Mouse (Mus musculus): ENCODE data around the gene Mical2.

DNA sequence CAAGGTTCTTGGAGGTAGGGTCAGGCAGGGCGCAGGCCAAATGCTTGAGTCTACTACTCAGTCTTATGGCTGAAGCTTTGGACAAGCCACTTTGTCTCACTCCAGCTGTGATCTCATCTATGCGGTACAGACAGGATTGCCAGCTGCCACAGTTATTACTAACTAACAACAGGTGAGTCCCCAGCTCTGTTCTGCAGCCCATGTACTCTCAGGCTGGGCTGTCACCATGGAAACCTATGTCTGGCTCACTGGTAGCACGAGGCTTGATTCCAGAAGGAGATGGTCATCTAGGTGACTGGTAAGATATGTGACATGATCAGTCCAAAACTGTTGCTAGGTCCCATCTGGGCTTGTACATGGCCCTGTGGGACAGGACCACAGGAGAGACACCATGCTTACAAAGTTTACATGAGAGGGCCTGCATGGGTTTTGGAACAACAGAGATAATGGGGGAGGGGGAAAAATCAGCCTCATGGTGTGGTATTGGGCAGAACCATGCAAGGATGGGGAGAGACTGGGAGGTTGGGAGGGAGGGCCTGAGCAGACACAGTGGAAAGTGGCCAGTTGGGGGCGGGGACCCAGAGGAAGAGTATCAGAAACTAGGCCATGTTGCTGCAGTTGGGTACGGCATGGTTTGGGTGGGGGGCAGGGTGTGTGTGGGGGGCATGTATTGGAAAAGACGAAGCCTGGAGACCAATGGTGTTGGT, 41.0 kb upstream of the Mical2 start:
- TF ChIP-seq CTCF (IDR thresholded peaks at IDR 0.05; ENCODE audit: extremely low read depth, insufficient read length, insufficient replicate concordance, low read depth, low read length) (no peak), POLR2A (IDR thresholded peaks at IDR 0.05; ENCODE audit: low read depth, low read length) (no peak)
